Mouse (Mus musculus): ENCODE results near the gene Trim12a. TPM values are rescaled to one million over a fixed set of nuclear protein-coding genes. Genes with fewer than 3 reads are reported as not detected.
"Not testable (repeated sequence)": the region's sequence is repeated elsewhere in the genome, so short reads cannot be mapped to it uniquely, and the experiment has no call there.

Gene Trim12a
- polyA plus RNA-seq (2015; fragmentation: Nextera tagmentation; extraction: Ambion mirVana), result 5.7 and 6.1 TPM in 2 replicates

GRCm38 (mm10) chr7:104315369-104316080 lies at the start of gene Trim12a:
Gene Trim12a, minus strand, starts transcription at chr7:104315466.
- ATAC-seq (ENCODE audit: insufficient number of reproducible peaks, low FRiP score, low TSS enrichment, low read depth), result peak; percentile 76; the same call in 1 of the 2 replicates
- 23% methylated on average over 4 of the region's 4 CpGs for WGBS

DNA sequence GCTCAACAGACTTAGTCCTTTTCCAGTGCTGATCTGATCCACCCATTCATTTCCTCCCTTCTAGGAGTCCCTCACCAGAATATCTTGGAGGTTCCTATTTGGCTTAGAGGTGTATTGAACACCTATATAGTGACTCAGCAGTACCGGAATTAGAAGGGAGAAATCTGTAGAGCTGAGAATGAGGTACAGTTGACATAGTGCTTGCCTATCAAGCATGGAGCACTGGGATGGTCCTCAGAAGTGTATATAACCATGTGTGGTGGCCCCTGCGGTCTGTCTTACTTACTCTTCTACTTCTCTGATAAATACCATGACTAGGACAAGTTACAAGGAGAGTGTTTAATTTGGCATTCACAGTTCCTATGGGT lies 38.3 kb upstream of the Trim12a start:
- Histone ChIP-seq H3K36me3 (no peaks in the 10 kb centered on the region), H3K27ac (0 out of 2 replicates have a peak overlapping the region, but pooled peaks have one; percentile 47), H3K9me3 (no peaks in the 10 kb centered on the region), H3K9ac (no peak overlapping the region), H3K4me1 (no peaks in the 10 kb centered on the region), H3K4me2 (peak overlapping the region; percentile 43; the same call in 1 of the 2 replicates), H3K4me3 (peak overlapping the region; percentile 46), H3K27me3 (no peaks in the 10 kb centered on the region)
- peak; percentile 12; the same call in 1 of the 2 replicates for ATAC-seq (ENCODE audit: insufficient number of reproducible peaks, low FRiP score, low TSS enrichment, low read depth)
- 75% methylated on average over 2 of the region's 2 CpGs for WGBS

More at GRCm38 (mm10) chr7:104315369-104316080, at the start of gene Trim12a:
- Histone ChIP-seq H3K27ac (peak within 1 kb of the TSS; percentile 43), H3K4me2 (peak within 1 kb of the TSS; percentile 40), H3K9ac (peak within 1 kb of the TSS; percentile 33; the same call in 1 of the 2 replicates), H3K4me3 (peak within 1 kb of the TSS; percentile 42)
- not testable (repeated sequence) for H3K36me3 ChIP-seq, H3K27me3 ChIP-seq, H3K4me1 ChIP-seq, H3K9me3 ChIP-seq

GRCm38 (mm10) chr7:104352717-104353599 lies 37.7 kb upstream of the Trim12a start, which contains the start of gene Trim12c:
Gene Trim12c, minus strand, starts transcription at chr7:104353362.
- no peaks in the 10 kb centered on the region for H3K9me3 ChIP-seq
- H3K27me3 ChIP-seq, result no peaks in the 10 kb centered on the region
- peak within 1 kb of the TSS; percentile 69; the same call in 1 of the 2 replicates for H3K27ac ChIP-seq
- 3% methylated on average over 14 of the region's 14 CpGs for WGBS
- H3K4me3 ChIP-seq, result peak within 1 kb of the TSS; percentile 46
- no peaks in the 10 kb centered on the region for H3K36me3 ChIP-seq
- H3K4me2 ChIP-seq, result peak within 1 kb of the TSS; percentile 43
- ATAC-seq (ENCODE audit: insufficient number of reproducible peaks, low FRiP score, low TSS enrichment, low read depth), result peak; percentile 93
- H3K4me1 ChIP-seq, result no peaks in the 10 kb centered on the region
- H3K9ac ChIP-seq, result 0 out of 2 replicates have a peak within 1 kb of the TSS, but pooled peaks have one; percentile 7

GRCm38 (mm10) chr7:104348043-104348442 lies 32.8 kb upstream of the Trim12a start:
- not testable (repeated sequence) for H3K4me1 ChIP-seq; H3K27me3 ChIP-seq; H3K9ac ChIP-seq; H3K36me3 ChIP-seq; H3K9me3 ChIP-seq; H3K4me3 ChIP-seq; H3K4me2 ChIP-seq; ATAC-seq (ENCODE audit: insufficient number of reproducible peaks, low FRiP score, low TSS enrichment, low read depth); H3K27ac ChIP-seq
- 84% methylated on average over 4 of the region's 4 CpGs for WGBS

DNA sequence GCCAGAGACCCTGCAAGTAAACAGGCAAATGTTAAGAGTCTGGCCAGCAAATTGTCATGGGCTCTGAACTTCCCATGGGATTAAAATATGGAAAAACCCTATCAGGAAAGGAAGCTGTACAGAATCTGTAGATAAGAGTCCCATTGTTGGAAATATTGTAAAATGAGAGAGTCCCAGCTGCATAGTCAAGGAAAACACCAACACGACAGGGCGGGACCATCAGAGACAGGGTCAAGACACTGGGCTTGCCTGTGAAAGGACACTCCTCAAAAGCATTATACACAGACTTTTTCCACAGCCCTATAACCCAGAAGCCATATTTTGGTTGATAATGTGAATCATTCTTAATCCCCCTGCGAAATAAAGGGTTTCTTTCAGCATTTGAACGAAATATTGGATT lies 25.5 kb upstream of the Trim12a start:
- 95% methylated on average over 4 of the region's 4 CpGs for WGBS
- not testable (repeated sequence) for H3K4me3 ChIP-seq; H3K9ac ChIP-seq; H3K36me3 ChIP-seq; H3K4me2 ChIP-seq; H3K9me3 ChIP-seq; H3K27me3 ChIP-seq; ATAC-seq (ENCODE audit: insufficient number of reproducible peaks, low FRiP score, low TSS enrichment, low read depth); H3K4me1 ChIP-seq; H3K27ac ChIP-seq

DNA sequence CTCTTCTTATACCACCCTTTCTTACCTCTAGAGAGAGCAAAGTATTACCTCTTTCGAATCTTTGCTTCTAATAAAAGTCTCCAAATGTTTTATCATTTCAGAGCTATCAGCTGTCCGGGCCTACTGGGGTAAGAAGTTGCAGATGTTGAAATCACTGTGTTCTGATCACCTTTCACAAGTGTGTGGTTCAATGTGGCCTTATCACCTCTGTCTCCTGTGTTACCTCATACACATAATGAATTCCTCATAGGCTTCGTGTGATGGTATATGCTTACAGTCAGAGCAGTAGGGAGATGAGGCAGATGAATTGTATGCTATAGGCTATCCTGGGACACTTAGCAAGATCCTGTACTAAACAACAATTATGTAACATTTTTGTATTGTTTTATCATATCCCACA lies 20.3 kb upstream of the Trim12a start:
- ATAC-seq (ENCODE audit: insufficient number of reproducible peaks, low FRiP score, low TSS enrichment, low read depth); H3K4me1 ChIP-seq: not testable (repeated sequence)
- WGBS, result 71% methylated on average over 3 of the region's 3 CpGs

GRCm38 (mm10) chr7:104329171-104329570 lies 13.9 kb upstream of the Trim12a start, which contains the start of gene Trim34b:
Gene Trim34b, plus strand, starts transcription at chr7:104329471.
- not testable (repeated sequence) for H3K36me3 ChIP-seq; H3K27me3 ChIP-seq; H3K9me3 ChIP-seq; H3K27ac ChIP-seq; H3K4me1 ChIP-seq; H3K4me2 ChIP-seq; ATAC-seq (ENCODE audit: insufficient number of reproducible peaks, low FRiP score, low TSS enrichment, low read depth); H3K9ac ChIP-seq; H3K4me3 ChIP-seq
- WGBS, result 86% methylated on average over 2 of the region's 2 CpGs

More for the DNA sequence above, 20.3 kb upstream of the Trim12a start:
- H3K36me3 ChIP-seq, H3K4me3 ChIP-seq, H3K27me3 ChIP-seq, H3K9ac ChIP-seq, H3K9me3 ChIP-seq, H3K4me2 ChIP-seq, H3K27ac ChIP-seq: not testable (repeated sequence)

- WGBS, result 70% methylated on average over 9 of the region's 9 CpGs
- Histone ChIP-seq H3K4me3 (no peak overlapping the region), H3K36me3 (no peaks in the 10 kb centered on the region), H3K9me3 (no peaks in the 10 kb centered on the region), H3K4me2 (no peak overlapping the region), H3K9ac (no peak overlapping the region), H3K27ac (no peak overlapping the region), H3K4me1 (no peaks in the 10 kb centered on the region), H3K27me3 (no peaks in the 10 kb centered on the region)
- no peak for ATAC-seq (ENCODE audit: insufficient number of reproducible peaks, low FRiP score, low TSS enrichment, low read depth)
Observed at GRCm38 (mm10) chr7:104322028-104322427, 6.8 kb upstream of the Trim12a start.

DNA sequence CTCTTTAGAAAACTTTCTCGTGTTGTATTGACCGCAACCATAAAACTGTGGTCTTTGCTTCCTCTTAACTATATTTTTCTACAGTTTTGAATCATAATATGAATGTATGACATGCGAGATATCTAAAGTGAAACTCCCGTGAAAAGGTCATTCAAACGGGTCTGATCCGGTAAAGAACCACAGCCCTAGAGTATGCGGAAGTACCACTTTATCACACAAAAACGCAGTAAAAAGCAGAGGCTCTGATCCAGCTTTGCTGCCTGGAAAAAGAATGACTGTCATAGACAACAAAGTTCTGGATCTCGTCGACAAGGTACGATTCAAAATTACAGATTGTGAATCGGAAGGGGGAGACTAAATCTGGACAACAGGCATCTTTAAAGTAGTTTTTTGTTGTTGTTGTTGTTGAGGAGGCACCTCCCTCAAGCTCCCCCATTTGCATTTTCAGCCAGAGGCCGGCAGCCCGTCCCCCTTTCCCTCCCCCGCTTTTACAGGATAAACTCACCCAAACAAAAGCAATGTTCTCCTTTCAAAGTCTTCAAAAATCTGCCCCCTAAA lies 391 bp downstream of the Trim12a start:
- H3K9me3 ChIP-seq, result no peaks in the 10 kb centered on the region
- H3K4me1 ChIP-seq, result no peaks in the 10 kb centered on the region
- H3K27ac ChIP-seq, result peak overlapping the region; percentile 43
- H3K4me2 ChIP-seq, result peak overlapping the region; percentile 40
- H3K27me3 ChIP-seq, result no peaks in the 10 kb centered on the region
- no peak for ATAC-seq (ENCODE audit: insufficient number of reproducible peaks, low FRiP score, low TSS enrichment, low read depth)
- WGBS, result 9% methylated on average over 15 of the region's 15 CpGs
- H3K36me3 ChIP-seq, result no peaks in the 10 kb centered on the region
- peak overlapping the region; percentile 42 for H3K4me3 ChIP-seq
- peak overlapping the region; percentile 33; the same call in 1 of the 2 replicates for H3K9ac ChIP-seq

DNA sequence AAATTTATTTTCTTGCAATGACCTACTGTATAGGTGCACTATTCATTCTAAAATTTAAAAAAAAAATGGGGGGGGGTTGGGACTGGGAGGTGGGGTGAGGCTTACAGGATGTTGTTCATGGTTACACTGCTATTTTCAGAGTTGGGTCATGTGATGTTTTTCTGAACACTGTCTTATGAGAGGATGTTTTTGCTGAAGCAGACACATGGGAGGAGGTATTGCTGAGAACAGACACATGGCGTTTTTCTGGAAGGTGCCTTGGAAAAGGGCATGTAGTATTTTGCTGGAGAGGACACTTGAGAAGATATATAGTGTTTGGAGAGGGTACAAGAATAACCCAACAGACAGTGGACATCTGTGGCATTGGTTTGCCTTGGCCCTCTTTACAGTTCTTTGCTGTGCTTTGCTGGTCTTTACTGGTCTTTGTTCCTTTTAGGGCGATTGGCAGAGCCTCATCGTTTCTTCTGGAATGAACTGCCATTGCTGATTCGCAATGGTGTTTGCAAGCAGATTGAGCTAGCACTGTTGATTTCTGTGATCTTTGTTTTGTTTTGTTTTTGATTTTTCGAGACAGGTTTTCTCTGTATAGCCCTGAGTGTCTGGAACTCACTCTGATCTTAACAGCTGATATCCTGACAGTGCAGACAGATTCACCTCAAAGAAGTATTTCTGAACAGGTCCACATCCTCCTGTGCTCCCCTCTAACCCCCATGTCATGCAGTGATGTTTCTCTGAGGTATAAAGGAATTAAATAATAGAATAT lies 23.4 kb downstream of the Trim12a start:
- no peaks in the 10 kb centered on the region for H3K27me3 ChIP-seq
- H3K27ac ChIP-seq, result no peak overlapping the region
- no peak overlapping the region for H3K4me2 ChIP-seq
- H3K4me3 ChIP-seq, result no peak overlapping the region
- no peaks in the 10 kb centered on the region for H3K9me3 ChIP-seq
- H3K9ac ChIP-seq, result no peak overlapping the region
- H3K4me1 ChIP-seq, result no peaks in the 10 kb centered on the region
- no peak for ATAC-seq (ENCODE audit: insufficient number of reproducible peaks, low FRiP score, low TSS enrichment, low read depth)
- no peaks in the 10 kb centered on the region for H3K36me3 ChIP-seq
- 82% methylated on average over 5 of the region's 5 CpGs for WGBS

- H3K27ac ChIP-seq, result no peak overlapping the region
- H3K4me3 ChIP-seq, result no peak overlapping the region
- no peak overlapping the region for H3K4me2 ChIP-seq
- no peaks in the 10 kb centered on the region for H3K4me1 ChIP-seq
- no peaks in the 10 kb centered on the region for H3K27me3 ChIP-seq
- no peak for ATAC-seq (ENCODE audit: insufficient number of reproducible peaks, low FRiP score, low TSS enrichment, low read depth)
- no peaks in the 10 kb centered on the region for H3K9me3 ChIP-seq
- no peaks in the 10 kb centered on the region for H3K36me3 ChIP-seq
- no peak overlapping the region for H3K9ac ChIP-seq
- 88% methylated on average over 1 of the region's 1 CpGs for WGBS
Observed at GRCm38 (mm10) chr7:104290641-104291040, 24.6 kb downstream of the Trim12a start.

Data from limb, embryonic 15.5 days (tissue).